Mouse (Mus musculus) E14TG2a.4 (cell line): ENCODE results near the gene Stambpl1.

ENCODE experiments used
- H3K27me3 ChIP-seq: 2 replicates; pipeline ENCODE4 v1.6.1; 2014; ENCODE audit warnings: low read length, control low read depth; ENCODE audit not compliant: insufficient read depth
- H3K36me3 ChIP-seq: 2 replicates; pipeline ENCODE4 v1.6.1; 2014; ENCODE audit warnings: low read length, control low read depth; ENCODE audit not compliant: insufficient read depth
- H3K4me1 ChIP-seq: replicated peaks from 2 replicates; pipeline ENCODE4 v1.6.1; 2014; ENCODE audit warnings: low read depth, low read length, control low read depth
- H3K4me3 ChIP-seq: replicated peaks from 2 replicates; pipeline ENCODE4 v1.5.1; 2014; ENCODE audit warnings: mild to moderate bottlenecking, low read length
- H3K9me3 ChIP-seq: 2 replicates; pipeline ENCODE4 v1.6.1; 2014; ENCODE audit warnings: low read length, control low read depth
- CTCF ChIP-seq: conservative IDR thresholded peaks from 2 replicates; pipeline ENCODE4 v1.5.1; 2014; ENCODE audit warnings: low read length
- NANOG ChIP-seq: IDR thresholded peaks from 2 replicates; pipeline ENCODE4 v1.6.1; 2014; ENCODE audit warnings: borderline replicate concordance, low read length, mixed read lengths
- POU5F1 ChIP-seq: IDR thresholded peaks from 2 replicates; pipeline ENCODE4 v1.6.1; 2014; ENCODE audit warnings: low read length, borderline replicate concordance

Stambpl1 gene

GRCm38 (mm10) chr19:34192008-34192963 is at the start of gene Stambpl1:
Gene Stambpl1, plus strand, starts transcription at chr19:34192229.
- peak within 1 kb of the TSS; percentile 85 for H3K4me3 ChIP-seq
- H3K27me3 ChIP-seq = peaks cover 22% of the 10 kb centered on the region; the same call in 1 of the 2 replicates
- TF ChIP-seq NANOG (no peak), CTCF (no peak), POU5F1 (no peak)
- no peaks in the 10 kb centered on the region for H3K9me3 ChIP-seq
- H3K4me1 ChIP-seq = peaks cover 59% of the 10 kb centered on the region
- H3K36me3 ChIP-seq = no peaks in the 10 kb centered on the region

- no peaks in the 10 kb centered on the region for H3K9me3 ChIP-seq
- H3K4me1 ChIP-seq = no peaks in the 10 kb centered on the region
- no peak overlapping the region for H3K4me3 ChIP-seq
- H3K27me3 ChIP-seq = no peaks in the 10 kb centered on the region
- no peak for TF ChIP-seq NANOG
- TF ChIP-seq POU5F1 = no peak
- TF ChIP-seq CTCF = no peak
- no peaks in the 10 kb centered on the region for H3K36me3 ChIP-seq
Observed at GRCm38 (mm10) chr19:34148421-34148820, 43.6 kb upstream of the Stambpl1 start.

- no peak for TF ChIP-seq NANOG
- TF ChIP-seq POU5F1 = no peak
- peak; percentile 52 for TF ChIP-seq CTCF
Observed at GRCm38 (mm10) chr19:34151909-34152308, 40.1 kb upstream of the Stambpl1 start.

GRCm38 (mm10) chr19:34153263-34154144 is 38.5 kb upstream of the Stambpl1 start:
- Histone ChIP-seq H3K4me1 (no peaks in the 10 kb centered on the region), H3K9me3 (no peaks in the 10 kb centered on the region), H3K4me3 (no peak overlapping the region), H3K27me3 (no peaks in the 10 kb centered on the region), H3K36me3 (no peaks in the 10 kb centered on the region)
- TF ChIP-seq CTCF (no peak), POU5F1 (no peak), NANOG (no peak)

More at GRCm38 (mm10) chr19:34151909-34152308, 40.1 kb upstream of the Stambpl1 start:
- no peak overlapping the region for H3K4me3 ChIP-seq
- H3K9me3 ChIP-seq = no peaks in the 10 kb centered on the region
- H3K27me3 ChIP-seq = no peaks in the 10 kb centered on the region
- no peaks in the 10 kb centered on the region for H3K36me3 ChIP-seq
- no peaks in the 10 kb centered on the region for H3K4me1 ChIP-seq

- Histone ChIP-seq H3K9me3 (no peaks in the 10 kb centered on the region), H3K4me1 (no peaks in the 10 kb centered on the region), H3K36me3 (no peaks in the 10 kb centered on the region), H3K27me3 (no peaks in the 10 kb centered on the region), H3K4me3 (no peak overlapping the region)
- no peak for TF ChIP-seq POU5F1
- TF ChIP-seq CTCF = no peak
- no peak for TF ChIP-seq NANOG
Observed at GRCm38 (mm10) chr19:34162693-34163092, 29.3 kb upstream of the Stambpl1 start.

- Histone ChIP-seq H3K27me3 (no peaks in the 10 kb centered on the region), H3K4me1 (no peaks in the 10 kb centered on the region), H3K4me3 (no peak within 1 kb of the TSS), H3K9me3 (no peaks in the 10 kb centered on the region), H3K36me3 (no peaks in the 10 kb centered on the region)
- TF ChIP-seq POU5F1 (no peak), NANOG (no peak), CTCF (no peak)
Observed at GRCm38 (mm10) chr19:34165891-34166290, 26.1 kb upstream of the Stambpl1 start, which contains the start of gene Ankrd22. Gene Ankrd22, minus strand, starts transcription at chr19:34166053.

GRCm38 (mm10) chr19:34166386-34166785 is 25.6 kb upstream of the Stambpl1 start:
- no peak for TF ChIP-seq NANOG
- TF ChIP-seq POU5F1 = no peak
- TF ChIP-seq CTCF = no peak
- Histone ChIP-seq H3K36me3 (no peaks in the 10 kb centered on the region), H3K9me3 (no peaks in the 10 kb centered on the region), H3K4me1 (no peaks in the 10 kb centered on the region), H3K27me3 (no peaks in the 10 kb centered on the region), H3K4me3 (no peak overlapping the region)

GRCm38 (mm10) chr19:34167896-34168661 is 23.9 kb upstream of the Stambpl1 start:
- Histone ChIP-seq H3K27me3 (no peaks in the 10 kb centered on the region), H3K9me3 (no peaks in the 10 kb centered on the region), H3K36me3 (no peaks in the 10 kb centered on the region), H3K4me3 (no peak overlapping the region), H3K4me1 (no peaks in the 10 kb centered on the region)
- TF ChIP-seq POU5F1 (no peak), NANOG (no peak), CTCF (no peak)
